Mouse (Mus musculus) heart, adult 9 months (tissue): Measurements from ENCODE around the gene Grasp.
A peak's percentile ranks its signal among the peaks of the same experiment; 100 is the strongest.

Source experiments
- DNase-seq, 2 experiments: peaks; one replicate each; pipeline ENCODE4 v3.0.0; 2022; ENCODE audit warnings: low spot score in 2 of 2

Gene Grasp

GRCm38 (mm10) chr15:101224006-101224906 lies at the start of gene Grasp:
TSS of gene Grasp (plus strand) at chr15:101224188.
- DNase-seq = peak; percentile 95

GRCm38 (mm10) chr15:101174294-101175130 lies 49.5 kb upstream of the Grasp start:
- peak in 1 of 2 experiments; percentile 37 for DNase-seq

GRCm38 (mm10) chr15:101175131-101175460 lies 48.9 kb upstream of the Grasp start:
- DNase-seq = no peak

GRCm38 (mm10) chr15:101175613-101176283 lies 48.2 kb upstream of the Grasp start:
- DNase-seq = no peak

- peak in 1 of 2 experiments; percentile 34 for DNase-seq
These were observed 47.7 kb upstream of the Grasp start for GRCm38 (mm10) chr15:101176284-101176680.

- no peak for DNase-seq
These were observed 46.9 kb upstream of the Grasp start for GRCm38 (mm10) chr15:101176795-101177691.

- no peak for DNase-seq
These were observed 43.5 kb upstream of the Grasp start for GRCm38 (mm10) chr15:101180363-101181105.

GRCm38 (mm10) chr15:101181106-101181466 lies 42.9 kb upstream of the Grasp start:
- DNase-seq = no peak

GRCm38 (mm10) chr15:101181500-101181899 lies 42.5 kb upstream of the Grasp start:
- DNase-seq = no peak

GRCm38 (mm10) chr15:101182676-101183075 lies 41.3 kb upstream of the Grasp start:
- no peak for DNase-seq

GRCm38 (mm10) chr15:101184300-101184699 lies 39.7 kb upstream of the Grasp start:
- no peak for DNase-seq

- DNase-seq = no peak
These were observed 38.4 kb upstream of the Grasp start for GRCm38 (mm10) chr15:101185549-101185948.

GRCm38 (mm10) chr15:101187907-101188306 lies 36.1 kb upstream of the Grasp start:
- no peak for DNase-seq

GRCm38 (mm10) chr15:101189981-101190761 lies 33.8 kb upstream of the Grasp start:
- DNase-seq = no peak

GRCm38 (mm10) chr15:101190762-101191150 lies 33.2 kb upstream of the Grasp start:
- no peak for DNase-seq

- DNase-seq = peak; percentile 79 to 82
These were observed 32.3 kb upstream of the Grasp start for GRCm38 (mm10) chr15:101191459-101192259.

- DNase-seq = no peak
These were observed 31.7 kb upstream of the Grasp start for GRCm38 (mm10) chr15:101192260-101192640.

- no peak for DNase-seq
These were observed 31.3 kb upstream of the Grasp start for GRCm38 (mm10) chr15:101192651-101193050.

- no peak for DNase-seq
These were observed 30.0 kb upstream of the Grasp start for GRCm38 (mm10) chr15:101193971-101194370.
